Comparison of ENCODE assay signal across 9 mouse cellular contexts in the genomic region with DNA sequence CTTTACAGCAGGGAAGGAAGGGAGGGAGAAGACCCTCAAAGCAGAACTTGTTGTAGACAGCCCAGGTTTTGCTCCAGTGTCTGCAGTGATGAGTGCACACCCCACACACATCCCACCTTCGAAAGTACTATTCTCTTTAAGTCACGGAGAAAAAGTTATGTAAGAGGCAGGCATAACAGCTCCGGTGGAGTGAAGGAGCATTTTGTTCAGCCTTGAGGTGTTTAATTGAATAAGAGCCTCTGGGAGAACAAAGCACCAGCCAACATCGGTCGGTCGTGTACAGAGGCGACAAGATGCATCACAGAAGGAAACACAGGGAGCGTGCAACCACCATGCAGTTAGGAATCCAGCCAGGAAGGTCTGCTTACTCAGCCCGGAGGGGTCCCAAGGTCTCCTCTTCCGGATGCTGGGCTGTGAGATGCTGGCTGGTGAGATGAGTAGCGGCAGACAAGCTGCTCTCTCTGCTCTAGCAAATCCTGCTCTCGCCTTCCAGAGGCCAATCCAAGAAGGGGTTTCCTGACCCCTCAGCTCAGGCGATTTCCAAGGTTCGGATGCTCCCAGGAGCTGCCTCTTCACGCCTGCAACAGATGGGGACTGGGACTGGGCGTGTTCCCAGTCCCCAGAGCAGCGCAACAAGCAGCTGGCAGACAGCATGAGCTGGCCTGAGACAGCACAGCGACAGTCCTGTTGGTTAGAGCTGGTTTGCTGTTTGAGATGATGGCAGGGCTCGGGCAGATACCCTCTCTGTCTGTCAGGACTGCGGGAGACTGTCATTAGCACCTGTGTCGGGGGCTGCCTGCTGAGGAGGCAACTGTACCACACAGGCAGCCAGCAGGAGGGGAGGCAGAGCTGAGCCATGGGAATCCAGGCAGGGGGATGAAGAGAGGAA. TPM values are rescaled to one million over a fixed set of nuclear protein-coding genes. Genes with fewer than 3 reads are reported as not detected.
DNase-seq lines count a peak whose midpoint lies in the region; ATAC-seq and TF ChIP-seq lines count a peak whose summit lies in the region.
"Had no signal": no experiment of that assay in that cellular context is flagged by ENCODE, and none has a peak within 500 bp of the region (broad histone marks: within the 10 kb centered on the region; RNA-seq: fewer than 3 reads in every experiment).

No protein-coding gene starts in this region.

- peak; percentile 51 for ATAC-seq in forebrain, embryonic 16.5 days

- 40% methylated on average over 21 of the region's 21 CpGs for WGBS in heart, adult 2 months
- 17% methylated on average over 21 of the region's 21 CpGs for WGBS in forebrain, embryonic 16.5 days
- 15% methylated on average over 21 of the region's 21 CpGs for WGBS in olfactory bulb, adult 2 months

- peak overlapping the region; percentile 40 for H3K4me2 ChIP-seq in forebrain, embryonic 16.5 days (ENCODE audit: low read length)
- H3K4me2 ChIP-seq: limb, embryonic 15.5 days had no signal

- no peak for TF ChIP-seq CTCF in heart, adult 2 months (IDR thresholded peaks at IDR 0.05)
- no peak for TF ChIP-seq CTCF in olfactory bulb, adult 2 months (IDR thresholded peaks at IDR 0.05; ENCODE audit: insufficient read depth, low read depth, low read length)
- no peak for TF ChIP-seq CTCF in gastrocnemius, adult 2 months (IDR thresholded peaks at IDR 0.05)

- no peaks in the 10 kb centered on the region for H3K79me2 ChIP-seq in heart, adult 2 months (replicated peaks; ENCODE audit: control insufficient read depth, insufficient read depth, low read length)

- intact Hi-C loops in heart, adult 2 months (cut with DNase I), result no loop called here
- intact Hi-C loops in gastrocnemius, adult 2 months (cut with DNase I), result no loop called here

- no peaks in the 10 kb centered on the region for H3K27me3 ChIP-seq in heart, adult 2 months (ENCODE audit: control insufficient read depth, insufficient read depth, low read length)
- no peaks in the 10 kb centered on the region for H3K27me3 ChIP-seq in forebrain, embryonic 16.5 days (replicated peaks; ENCODE audit: control insufficient read depth, insufficient read depth, low read length)

- no peak for TF ChIP-seq POLR2A in heart, adult 2 months (IDR thresholded peaks at IDR 0.05; ENCODE audit: insufficient read depth, low read depth, low read length)
- no peak for TF ChIP-seq POLR2A in olfactory bulb, adult 2 months (IDR thresholded peaks at IDR 0.05; ENCODE audit: insufficient read depth, low read depth, low read length)

- no peak overlapping the region for H3K27ac ChIP-seq in heart, adult 2 months
- no peak overlapping the region for H3K27ac ChIP-seq in forebrain, embryonic 16.5 days (ENCODE audit: low read length)
- no peak overlapping the region for H3K27ac ChIP-seq in olfactory bulb, adult 2 months (ENCODE audit: insufficient read depth, low read depth, low read length)
- H3K27ac ChIP-seq in gastrocnemius, adult 2 months, result no peak overlapping the region
- H3K27ac ChIP-seq: limb, embryonic 15.5 days had no signal

- peak in 1 of 2 experiments; percentile 44 for DNase-seq in heart, adult 2 months
- no peak for DNase-seq in heart, adult 8-10 months (ENCODE audit: low spot score)
- peak; percentile 73 to 76 for DNase-seq in cerebellum, adult 18-20 months
- peak; percentile 52 to 64 for DNase-seq in left cerebral cortex, adult 8-10 months (ENCODE audit: low spot score in 2 of 2)
- DNase-seq in thymus, postnatal 4 days, result no peak
- DNase-seq in gastrocnemius, adult 2 months, result no peak

- no peak overlapping the region for H3K4me3 ChIP-seq in heart, adult 2 months
- no peak overlapping the region; the same call in 1 of the 2 replicates for H3K4me3 ChIP-seq in forebrain, embryonic 16.5 days (replicated peaks; ENCODE audit: low read length)
- H3K4me3 ChIP-seq in olfactory bulb, adult 2 months (ENCODE audit: insufficient read depth, low read depth, low read length), result peak overlapping the region; percentile 9
- H3K4me3 ChIP-seq in gastrocnemius, adult 2 months, result no peak overlapping the region
- H3K4me3 ChIP-seq: limb, embryonic 15.5 days had no signal

- no peak for TF ChIP-seq EP300 in heart, adult 2 months (IDR thresholded peaks at IDR 0.05; ENCODE audit: insufficient read depth, low read depth, low read length)

- no peaks in the 10 kb centered on the region for H3K9me3 ChIP-seq in forebrain, embryonic 16.5 days (ENCODE audit: control insufficient read depth, low read length)
- H3K9me3 ChIP-seq: limb, embryonic 15.5 days had no signal

- H3K4me1 ChIP-seq in heart, adult 2 months (ENCODE audit: control insufficient read depth, insufficient read depth, low read length), result peaks cover 7% of the 10 kb centered on the region
- peaks cover 14% of the 10 kb centered on the region for H3K4me1 ChIP-seq in forebrain, embryonic 16.5 days (replicated peaks; ENCODE audit: control insufficient read depth, insufficient read depth, low read length)
- H3K4me1 ChIP-seq in olfactory bulb, adult 2 months (ENCODE audit: control insufficient read depth, insufficient read depth, low read length), result peaks cover 43% of the 10 kb centered on the region

- no peaks in the 10 kb centered on the region for H3K36me3 ChIP-seq in heart, adult 2 months (ENCODE audit: control insufficient read depth, insufficient read depth, low read length)
- no peaks in the 10 kb centered on the region for H3K36me3 ChIP-seq in forebrain, embryonic 16.5 days (ENCODE audit: control insufficient read depth, insufficient read depth)
- H3K36me3 ChIP-seq: limb, embryonic 15.5 days had no signal

- H3K9ac ChIP-seq in heart, adult 2 months (ENCODE audit: low read depth, low read length), result 0 out of 2 replicates have a peak overlapping the region, but pooled peaks have one; percentile 2
- H3K9ac ChIP-seq in forebrain, embryonic 16.5 days (replicated peaks; ENCODE audit: low read depth, low read length), result peak overlapping the region; percentile 9; the same call in 1 of the 2 replicates
- H3K9ac ChIP-seq: limb, embryonic 15.5 days had no signal

RNA-seq across cellular contexts. Expression of a gene that starts 41.3 kb away (rescaled TPM):
- total RNA-seq in heart, adult 2 months (2021), result 10 to 100 TPM; 23.9 to 25.9 TPM
- polyA plus RNA-seq in heart, adult 2 months (2012; rRNA removed), result 25.2 and 30.0 TPM in 2 replicates
- 10 to 100 TPM; 26.9 to 39.0 (median 30.5) TPM for total RNA-seq in heart, adult 8-10 months (2022)
- 105 and 109 TPM in 2 replicates for polyA plus RNA-seq in forebrain, embryonic 16.5 days (2015; fragmentation: Nextera tagmentation; extraction: Ambion mirVana)
- 100 to 1,000 TPM; 108 to 122 (median 112) TPM for total RNA-seq in left cerebral cortex, adult 8-10 months (2022)
- polyA plus RNA-seq in olfactory bulb, adult 2 months (2012; ENCODE audit: insufficient read depth, insufficient read length, low replicate concordance, missing spikeins), result not detected in 2 replicates
- 10 to 100 TPM; 10.7 to 11.0 TPM for total RNA-seq in gastrocnemius, adult 2 months (2021)

Comparison
In these comparisons a context has a peak if more than half of its experiments do, and no peak if none do; other contexts are left out.
1. DNase-seq: peak in cerebellum, adult 18-20 months (2 of 2) and left cerebral cortex, adult 8-10 months (2 of 2); none in heart, adult 8-10 months (single experiment), thymus, postnatal 4 days (single experiment) and gastrocnemius, adult 2 months (single experiment).